Mouse (Mus musculus) gastrocnemius, postnatal 10 days (tissue): ENCODE results near the gene Rab44. TPM values are rescaled to one million over a fixed set of nuclear protein-coding genes. Genes with fewer than 3 reads are reported as not detected.

Experiments used
- total RNA-seq, 2 experiments: library from RNA; stranded (reverse); gene quantifications; 2 replicates each; pipeline ENCODE4 v1.2.3; 2021

Gene Rab44
- total RNA-seq, 2 experiments from 2014 or later = 0.68 to 1.6 TPM

Other genes starting within 250 kb of the Rab44 start
- under 1 TPM in 1 of 2 experiments, not detected in 1; 0.09 TPM for gene 4930539E08Rik, start 198.8 kb upstream of the Rab44 start, total RNA-seq
- gene Pxt1, start 170.3 kb upstream of the Rab44 start, total RNA-seq = not detected
- 10 to 100 TPM; 35.9 to 42.8 TPM for gene Kctd20, start 162.2 kb upstream of the Rab44 start, total RNA-seq
- gene Stk38, start 106.2 kb upstream of the Rab44 start, total RNA-seq = 10 to 100 TPM; 34.4 to 45.0 TPM
- gene Srsf3, start 81.5 kb upstream of the Rab44 start, total RNA-seq = 10 to 100 TPM; 91.3 to 94.2 TPM
- gene Cdkn1a, start 23.2 kb upstream of the Rab44 start, total RNA-seq = 10 to 100 TPM; 43.0 to 46.3 TPM
- under 1 TPM; 0.32 to 0.49 TPM for gene Cpne5, start 124.0 kb downstream of the Rab44 start, total RNA-seq
- gene Ppil1, start 150.0 kb downstream of the Rab44 start, total RNA-seq = 10 to 100 TPM; 11.4 to 12.4 TPM
- 100 to 1,000 TPM; 115 to 118 TPM for gene BC004004, start 154.6 kb downstream of the Rab44 start, total RNA-seq
- 10 to 100 TPM; 38.8 to 45.1 TPM for gene Pi16, start 203.5 kb downstream of the Rab44 start, total RNA-seq
- 100 to 1,000 TPM; 197 to 221 TPM for gene Mtch1, start 233.8 kb downstream of the Rab44 start, total RNA-seq
- gene Fgd2, start 246.8 kb downstream of the Rab44 start, total RNA-seq = 1 to 10 TPM; 3.5 to 3.9 TPM